In genomic region chr13:49651136-49651535, GRCm38 (mm10) we compare ENCODE assay signal across 9 mouse cellular contexts. TPM values are rescaled to one million over a fixed set of nuclear protein-coding genes. Genes with fewer than 3 reads are reported as not detected.
DNase-seq lines count a peak whose midpoint lies in the region; ATAC-seq and TF ChIP-seq lines count a peak whose summit lies in the region.
"Had no signal": no experiment of that assay in that cellular context is flagged by ENCODE, and none has a peak within 500 bp of the region (broad histone marks: within the 10 kb centered on the region; RNA-seq: fewer than 3 reads in every experiment).

No protein-coding gene starts in this region.

- H3K4me3 ChIP-seq in heart, postnatal 0 days (ENCODE audit: low read depth, low read length) = no peak overlapping the region
- no peak overlapping the region for H3K4me3 ChIP-seq in neural tube, embryonic 12.5 days
- no peak overlapping the region for H3K4me3 ChIP-seq in neural tube, embryonic 15.5 days (replicated peaks)
- 0 out of 2 replicates have a peak overlapping the region, but pooled peaks have one; percentile 85 for H3K4me3 ChIP-seq in forebrain, embryonic 13.5 days
- H3K4me3 ChIP-seq in stomach, postnatal 0 days (ENCODE audit: low read depth, low read length) = no peak overlapping the region

- H3K27ac ChIP-seq in heart, postnatal 0 days (ENCODE audit: low read depth) = no peak overlapping the region
- H3K27ac ChIP-seq in neural tube, embryonic 12.5 days = no peak overlapping the region
- no peak overlapping the region for H3K27ac ChIP-seq in neural tube, embryonic 15.5 days (replicated peaks)
- no peak overlapping the region for H3K27ac ChIP-seq in forebrain, embryonic 13.5 days
- H3K27ac ChIP-seq in stomach, postnatal 0 days (replicated peaks) = no peak overlapping the region

- no peak overlapping the region for H3K9ac ChIP-seq in heart, postnatal 0 days (replicated peaks; ENCODE audit: low read depth, low read length)
- no peak overlapping the region for H3K9ac ChIP-seq in neural tube, embryonic 12.5 days
- H3K9ac ChIP-seq in neural tube, embryonic 15.5 days (replicated peaks) = no peak overlapping the region
- no peak overlapping the region for H3K9ac ChIP-seq in forebrain, embryonic 13.5 days
- no peak overlapping the region for H3K9ac ChIP-seq in stomach, postnatal 0 days (ENCODE audit: low read length)

- H3K36me3 ChIP-seq in heart, postnatal 0 days (replicated peaks; ENCODE audit: control insufficient read depth, insufficient read depth, low read length) = peaks cover 7% of the 10 kb centered on the region; the same call in 1 of the 2 replicates
- no peaks in the 10 kb centered on the region for H3K36me3 ChIP-seq in neural tube, embryonic 12.5 days
- H3K36me3 ChIP-seq in neural tube, embryonic 15.5 days = no peaks in the 10 kb centered on the region
- peaks cover under 1% of the 10 kb centered on the region; the same call in 1 of the 2 replicates for H3K36me3 ChIP-seq in forebrain, embryonic 13.5 days (ENCODE audit: poor library complexity, severe bottlenecking)
- no peaks in the 10 kb centered on the region for H3K36me3 ChIP-seq in stomach, postnatal 0 days (ENCODE audit: control insufficient read depth, insufficient read depth, low read length)

- H3K4me1 ChIP-seq in heart, postnatal 0 days (ENCODE audit: control insufficient read depth, insufficient read depth) = peaks cover 14% of the 10 kb centered on the region
- H3K4me1 ChIP-seq in neural tube, embryonic 12.5 days = peaks cover 6% of the 10 kb centered on the region
- peaks cover 20% of the 10 kb centered on the region for H3K4me1 ChIP-seq in neural tube, embryonic 15.5 days
- peaks cover 20% of the 10 kb centered on the region for H3K4me1 ChIP-seq in forebrain, embryonic 13.5 days
- no peaks in the 10 kb centered on the region for H3K4me1 ChIP-seq in stomach, postnatal 0 days (replicated peaks; ENCODE audit: control insufficient read depth, insufficient read depth)

- WGBS in heart, postnatal 0 days = 23% methylated on average over 2 of the region's 2 CpGs
- 48% methylated on average over 2 of the region's 2 CpGs for WGBS in neural tube, embryonic 12.5 days
- WGBS in neural tube, embryonic 15.5 days = 57% methylated on average over 2 of the region's 2 CpGs
- WGBS in forebrain, embryonic 13.5 days = 38% methylated on average over 2 of the region's 2 CpGs
- WGBS in stomach, postnatal 0 days = 22% methylated on average over 2 of the region's 2 CpGs

- TF ChIP-seq CTCF in heart, postnatal 0 days (IDR thresholded peaks at IDR 0.05; ENCODE audit: low read depth) = peak; percentile 25; the same call in 1 of the 2 replicates
- TF ChIP-seq CTCF in stomach, postnatal 0 days (IDR thresholded peaks at IDR 0.05; ENCODE audit: low read depth) = peak; percentile 57

- no peak for ATAC-seq in heart, postnatal 0 days (ENCODE audit: insufficient read depth, low read depth)
- no peak for ATAC-seq in neural tube, embryonic 12.5 days (ENCODE audit: low FRiP score, low read depth)
- no peak for ATAC-seq in neural tube, embryonic 15.5 days (ENCODE audit: low FRiP score)
- ATAC-seq in forebrain, embryonic 13.5 days = no peak
- ATAC-seq in stomach, postnatal 0 days (ENCODE audit: low FRiP score, low TSS enrichment) = no peak
- no peak for ATAC-seq in inflammation-experienced regulatory T-cells, adult 6 months

- intact Hi-C loops in heart, postnatal 10 days (cut with DNase I) = loop anchor here (5.0 kb wide), 1 partner anchor 314 kb away; no protein-coding TSS in a partner anchor

- no peaks in the 10 kb centered on the region for H3K27me3 ChIP-seq in heart, postnatal 0 days (ENCODE audit: control insufficient read depth, insufficient read depth, low read length)
- H3K27me3 ChIP-seq in neural tube, embryonic 12.5 days (replicated peaks) = no peaks in the 10 kb centered on the region
- no peaks in the 10 kb centered on the region for H3K27me3 ChIP-seq in neural tube, embryonic 15.5 days (replicated peaks)
- no peaks in the 10 kb centered on the region for H3K27me3 ChIP-seq in forebrain, embryonic 13.5 days
- no peaks in the 10 kb centered on the region for H3K27me3 ChIP-seq in stomach, postnatal 0 days (ENCODE audit: control insufficient read depth, insufficient read depth, low read length)

- TF ChIP-seq EP300 in heart, postnatal 0 days (IDR thresholded peaks at IDR 0.05; ENCODE audit: low read depth) = no peak
- TF ChIP-seq EP300 in stomach, postnatal 0 days (optimal IDR thresholded peaks at IDR 0.05) = no peak

- no peak for DNase-seq in heart, postnatal 0 days (ENCODE audit: low spot score)
- no peak for DNase-seq in heart, postnatal 10 days
- DNase-seq in stomach, postnatal 0 days (ENCODE audit: low spot score) = no peak
- no peak for DNase-seq in layer of hippocampus, adult 9-11 months
- DNase-seq: cerebellum, postnatal 14 days had no signal

- H3K9me3 ChIP-seq in heart, postnatal 0 days (replicated peaks; ENCODE audit: control insufficient read depth, low read length) = no peaks in the 10 kb centered on the region
- no peaks in the 10 kb centered on the region for H3K9me3 ChIP-seq in neural tube, embryonic 12.5 days
- H3K9me3 ChIP-seq in neural tube, embryonic 15.5 days (replicated peaks) = no peaks in the 10 kb centered on the region
- no peaks in the 10 kb centered on the region for H3K9me3 ChIP-seq in forebrain, embryonic 13.5 days (replicated peaks)
- H3K9me3 ChIP-seq in stomach, postnatal 0 days (ENCODE audit: control insufficient read depth, low read length) = no peaks in the 10 kb centered on the region

- peak overlapping the region; percentile 98; the same call in 1 of the 2 replicates for H3K4me2 ChIP-seq in heart, postnatal 0 days (ENCODE audit: low read depth, low read length)
- peak overlapping the region; percentile 88 for H3K4me2 ChIP-seq in neural tube, embryonic 12.5 days (replicated peaks)
- H3K4me2 ChIP-seq in neural tube, embryonic 15.5 days = no peak overlapping the region
- H3K4me2 ChIP-seq in forebrain, embryonic 13.5 days = peak overlapping the region; percentile 84; the same call in 1 of the 2 replicates
- no peak overlapping the region for H3K4me2 ChIP-seq in stomach, postnatal 0 days (replicated peaks; ENCODE audit: low read depth)

RNA-seq across cellular contexts. Expression of gene Cenpp, which starts 1.4 kb away (rescaled TPM):
- total RNA-seq in heart, postnatal 0 days (2014; rRNA removed; ENCODE audit: low replicate concordance) = 2.1 and 15.8 TPM in 2 replicates
- 16.1 and 16.2 TPM in 2 replicates for polyA plus RNA-seq in heart, postnatal 0 days (2015; fragmentation: Nextera tagmentation; extraction: Ambion mirVana)
- total RNA-seq in heart, postnatal 10 days (2021) = 1 to 10 TPM; 5.9 to 6.9 TPM
- 18.3 and 18.7 TPM in 2 replicates for polyA plus RNA-seq in neural tube, embryonic 12.5 days (2016; fragmentation: Nextera tagmentation; extraction: Ambion mirVana)
- 5.1 and 9.2 TPM in 2 replicates for polyA plus RNA-seq in neural tube, embryonic 15.5 days (2015; fragmentation: Nextera tagmentation; extraction: Ambion mirVana)
- 25.7 and 26.8 TPM in 2 replicates for polyA plus RNA-seq in forebrain, embryonic 13.5 days (2015; fragmentation: Nextera tagmentation; extraction: Ambion mirVana)
- polyA plus RNA-seq in stomach, postnatal 0 days (2015; fragmentation: Nextera tagmentation; extraction: Ambion mirVana) = 11.5 and 12.6 TPM in 2 replicates
- polyA plus RNA-seq in inflammation-experienced regulatory T-cells, adult 6 months (2017; shearing (Covaris generic)) = 10 to 100 TPM in 1 of 3 experiments, 1 to 10 TPM in 2; 1.8 to 19.9 (median 2.4) TPM

RNA-seq across cellular contexts. Expression of gene Nol8, which starts 1.7 kb away (rescaled TPM):
- 3.1 and 6.0 TPM in 2 replicates for total RNA-seq in heart, postnatal 0 days (2014; rRNA removed; ENCODE audit: low replicate concordance)
- polyA plus RNA-seq in heart, postnatal 0 days (2015; fragmentation: Nextera tagmentation; extraction: Ambion mirVana) = 10.5 and 10.9 TPM in 2 replicates
- 10 to 100 TPM; 13.2 to 17.7 TPM for total RNA-seq in heart, postnatal 10 days (2021)
- polyA plus RNA-seq in neural tube, embryonic 12.5 days (2016; fragmentation: Nextera tagmentation; extraction: Ambion mirVana) = 20.1 and 22.0 TPM in 2 replicates
- 15.6 and 16.7 TPM in 2 replicates for polyA plus RNA-seq in neural tube, embryonic 15.5 days (2015; fragmentation: Nextera tagmentation; extraction: Ambion mirVana)
- polyA plus RNA-seq in forebrain, embryonic 13.5 days (2015; fragmentation: Nextera tagmentation; extraction: Ambion mirVana) = 24.8 and 28.5 TPM in 2 replicates
- polyA plus RNA-seq in stomach, postnatal 0 days (2015; fragmentation: Nextera tagmentation; extraction: Ambion mirVana) = 9.4 and 10.0 TPM in 2 replicates
- 10 to 100 TPM; 34.3 to 55.6 (median 46.8) TPM for polyA plus RNA-seq in inflammation-experienced regulatory T-cells, adult 6 months (2017; shearing (Covaris generic))

RNA-seq across cellular contexts. Expression of gene Iars, which starts 30.8 kb away (rescaled TPM):
- total RNA-seq in heart, postnatal 0 days (2014; rRNA removed; ENCODE audit: low replicate concordance) = 27.8 and 34.2 TPM in 2 replicates
- 22.1 and 24.9 TPM in 2 replicates for polyA plus RNA-seq in heart, postnatal 0 days (2015; fragmentation: Nextera tagmentation; extraction: Ambion mirVana)
- total RNA-seq in heart, postnatal 10 days (2021) = 10 to 100 TPM; 60.2 to 66.8 TPM
- polyA plus RNA-seq in neural tube, embryonic 12.5 days (2016; fragmentation: Nextera tagmentation; extraction: Ambion mirVana) = 76.9 and 83.7 TPM in 2 replicates
- 49.8 and 54.3 TPM in 2 replicates for polyA plus RNA-seq in neural tube, embryonic 15.5 days (2015; fragmentation: Nextera tagmentation; extraction: Ambion mirVana)
- polyA plus RNA-seq in forebrain, embryonic 13.5 days (2015; fragmentation: Nextera tagmentation; extraction: Ambion mirVana) = 59.9 and 72.4 TPM in 2 replicates
- 24.0 and 24.4 TPM in 2 replicates for polyA plus RNA-seq in stomach, postnatal 0 days (2015; fragmentation: Nextera tagmentation; extraction: Ambion mirVana)
- polyA plus RNA-seq in inflammation-experienced regulatory T-cells, adult 6 months (2017; shearing (Covaris generic)) = 10 to 100 TPM; 34.7 to 38.7 (median 38.5) TPM

RNA-seq across cellular contexts. Expression of gene Ogn, which starts 43.3 kb away (rescaled TPM):
- 47.4 and 71.8 TPM in 2 replicates for total RNA-seq in heart, postnatal 0 days (2014; rRNA removed; ENCODE audit: low replicate concordance)
- polyA plus RNA-seq in heart, postnatal 0 days (2015; fragmentation: Nextera tagmentation; extraction: Ambion mirVana) = 60.5 and 61.7 TPM in 2 replicates
- total RNA-seq in heart, postnatal 10 days (2021) = 10 to 100 TPM; 75.4 to 78.8 TPM
- 5.4 and 6.0 TPM in 2 replicates for polyA plus RNA-seq in neural tube, embryonic 12.5 days (2016; fragmentation: Nextera tagmentation; extraction: Ambion mirVana)
- 17.8 and 20.1 TPM in 2 replicates for polyA plus RNA-seq in neural tube, embryonic 15.5 days (2015; fragmentation: Nextera tagmentation; extraction: Ambion mirVana)
- 3.8 and 5.2 TPM in 2 replicates for polyA plus RNA-seq in forebrain, embryonic 13.5 days (2015; fragmentation: Nextera tagmentation; extraction: Ambion mirVana)
- 138 and 151 TPM in 2 replicates for polyA plus RNA-seq in stomach, postnatal 0 days (2015; fragmentation: Nextera tagmentation; extraction: Ambion mirVana)
- under 1 TPM in 2 of 3 experiments, not detected in 1; 0.21 to 0.36 TPM for polyA plus RNA-seq in inflammation-experienced regulatory T-cells, adult 6 months (2017; shearing (Covaris generic))

Comparison
In these comparisons a context has a peak if more than half of its experiments do, and no peak if none do; other contexts are left out.
1. H3K4me2 ChIP-seq: peak in heart, postnatal 0 days (single experiment), neural tube, embryonic 12.5 days (single experiment) and forebrain, embryonic 13.5 days (single experiment); none in neural tube, embryonic 15.5 days (single experiment) and stomach, postnatal 0 days (single experiment).